Mouse (Mus musculus): Measurements from ENCODE around the gene Phf14. TPM values are rescaled to one million over a fixed set of nuclear protein-coding genes. Genes with fewer than 3 reads are reported as not detected.

The Phf14 gene
- total and polyA plus RNA-seq, 3 experiments = 25.7 to 58.7 (median 29.6) TPM

- no peak overlapping the region for H3K9ac ChIP-seq (ENCODE audit: control insufficient read depth, low read depth, low read length, poor library complexity, severe bottlenecking)
- no peaks in the 10 kb centered on the region for H3K9me3 ChIP-seq (replicated peaks; ENCODE audit: insufficient read depth, low read length)
- H3K27ac ChIP-seq (ENCODE audit: control insufficient read depth, low read depth, low read length) = no peak overlapping the region
- H3K79me2 ChIP-seq (ENCODE audit: control insufficient read depth, insufficient read depth, low read length, poor library complexity) = no peaks in the 10 kb centered on the region
- no peak overlapping the region for H3K4me3 ChIP-seq (ENCODE audit: control insufficient read depth in 1 of 2, insufficient read depth in 1 of 2, low read depth in 2 of 2, low read length in 2 of 2)
- TF ChIP-seq MXI1 (IDR thresholded peaks at IDR 0.05; ENCODE audit: low read depth, low read length) (no peak), ZC3H11A (IDR thresholded peaks at IDR 0.05; ENCODE audit: low read depth, low read length) (no peak), NRF1 (IDR thresholded peaks at IDR 0.05; ENCODE audit: insufficient read depth, low read depth, low read length, poor library complexity, severe bottlenecking) (no peak), SMC3 (IDR thresholded peaks at IDR 0.05; ENCODE audit: low read depth, low read length) (no peak)
- H3K27me3 ChIP-seq (ENCODE audit: control insufficient read depth in 1 of 2, insufficient read depth in 2 of 2, low read length in 2 of 2) = no peaks in the 10 kb centered on the region
- H3K4me1 ChIP-seq (ENCODE audit: control insufficient read depth in 1 of 2, insufficient read depth in 2 of 2, low read length in 2 of 2) = no peaks in the 10 kb centered on the region; a peak in 1 of 4 replicates
- peak; percentile 30 for DNase-seq (ENCODE audit: low read depth, low spot score)
- no peaks in the 10 kb centered on the region; a peak in 1 of 4 replicates for H3K36me3 ChIP-seq (ENCODE audit: control insufficient read depth in 1 of 2, insufficient read depth in 2 of 2, low read length in 2 of 2)
Measured at GRCm38 (mm10) chr6:12038268-12038667, 130.7 kb downstream of the Phf14 start.

DNA sequence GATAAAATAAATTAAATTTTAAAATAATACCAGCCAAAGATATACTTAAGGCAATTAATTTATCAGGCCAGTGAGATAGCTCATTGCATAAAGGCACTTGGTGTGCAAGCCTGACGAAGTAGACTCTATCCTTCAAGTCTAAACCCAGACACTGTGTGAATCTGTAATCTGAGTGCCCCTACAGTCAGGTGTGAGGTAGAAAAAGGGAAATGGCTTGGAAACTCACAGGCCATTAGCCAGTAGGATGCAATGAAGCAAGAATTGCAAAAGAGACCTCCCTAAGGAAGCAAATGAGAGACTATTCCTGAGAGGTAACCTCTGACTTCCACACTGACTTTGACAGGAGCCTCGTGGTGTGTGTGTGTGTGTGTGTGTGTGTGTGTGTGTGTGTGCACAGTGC is 145.3 kb downstream of the Phf14 start:
- Histone ChIP-seq H3K36me3 (ENCODE audit: control insufficient read depth in 1 of 2, insufficient read depth in 2 of 2, low read length in 2 of 2) (no peaks in the 10 kb centered on the region; a peak in 1 of 4 replicates), H3K9ac (ENCODE audit: control insufficient read depth, low read depth, low read length, poor library complexity, severe bottlenecking) (no peak overlapping the region), H3K4me3 (ENCODE audit: control insufficient read depth in 1 of 2, insufficient read depth in 1 of 2, low read depth in 2 of 2, low read length in 2 of 2) (no peak overlapping the region), H3K79me2 (ENCODE audit: control insufficient read depth, insufficient read depth, low read length, poor library complexity) (no peaks in the 10 kb centered on the region), H3K9me3 (replicated peaks; ENCODE audit: insufficient read depth, low read length) (no peaks in the 10 kb centered on the region), H3K27me3 (ENCODE audit: control insufficient read depth in 1 of 2, insufficient read depth in 2 of 2, low read length in 2 of 2) (no peaks in the 10 kb centered on the region), H3K4me1 (ENCODE audit: control insufficient read depth in 1 of 2, insufficient read depth in 2 of 2, low read length in 2 of 2) (no peaks in the 10 kb centered on the region), H3K27ac (ENCODE audit: control insufficient read depth, low read depth, low read length) (no peak overlapping the region)
- TF ChIP-seq SIN3A (IDR thresholded peaks at IDR 0.05; ENCODE audit: low read length) (no peak), NELFE (IDR thresholded peaks at IDR 0.05; ENCODE audit: low read depth, low read length) (no peak), RCOR1 (IDR thresholded peaks at IDR 0.05; ENCODE audit: low read depth, low read length) (no peak), USF2 (IDR thresholded peaks at IDR 0.05; ENCODE audit: borderline replicate concordance in 1 of 2, insufficient read depth in 1 of 2, low read depth in 1 of 2, low read length in 2 of 2) (no peak), POLR2AphosphoS5 (IDR thresholded peaks at IDR 0.05; ENCODE audit: borderline replicate concordance, low read depth, low read length) (no peak), E2F4 (IDR thresholded peaks at IDR 0.05; ENCODE audit: borderline replicate concordance, low read depth, low read length) (no peak), MYC (IDR thresholded peaks at IDR 0.05; ENCODE audit: low read depth, low read length) (no peak), SMC3 (IDR thresholded peaks at IDR 0.05; ENCODE audit: low read depth, low read length) (no peak), CHD2 (IDR thresholded peaks at IDR 0.05; ENCODE audit: low read length) (no peak), BHLHE40 (IDR thresholded peaks at IDR 0.05; ENCODE audit: borderline replicate concordance, low read depth, low read length) (no peak)
- no peak for DNase-seq (ENCODE audit: low read depth, low spot score)

DNA sequence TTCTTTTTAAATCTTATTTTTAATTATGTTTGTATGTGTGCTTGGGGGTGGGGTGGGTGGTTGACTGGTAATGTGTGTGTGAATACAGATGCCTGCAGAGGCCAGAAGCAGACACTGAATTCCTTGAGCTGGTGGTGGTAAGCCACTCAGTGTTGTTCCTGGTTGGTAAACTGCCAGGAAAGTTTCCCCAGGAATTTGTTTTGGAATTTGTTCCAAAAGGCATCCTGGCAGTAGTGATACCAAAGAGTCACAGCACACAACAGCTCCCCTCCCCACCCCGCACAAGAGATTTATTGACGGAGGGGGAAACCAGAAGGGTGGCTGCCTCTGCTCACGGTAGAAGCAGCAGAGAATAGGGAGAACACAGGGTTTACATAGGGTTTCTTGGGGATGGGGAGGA is 146.5 kb downstream of the Phf14 start:
- H3K4me1 ChIP-seq (ENCODE audit: control insufficient read depth in 1 of 2, insufficient read depth in 2 of 2, low read length in 2 of 2) = no peaks in the 10 kb centered on the region
- no peaks in the 10 kb centered on the region for H3K36me3 ChIP-seq (ENCODE audit: control insufficient read depth in 1 of 2, insufficient read depth in 2 of 2, low read length in 2 of 2)
- H3K27me3 ChIP-seq (ENCODE audit: control insufficient read depth in 1 of 2, insufficient read depth in 2 of 2, low read length in 2 of 2) = no peaks in the 10 kb centered on the region
- H3K9me3 ChIP-seq (replicated peaks; ENCODE audit: insufficient read depth, low read length) = no peaks in the 10 kb centered on the region
- H3K9ac ChIP-seq (ENCODE audit: control insufficient read depth, low read depth, low read length, poor library complexity, severe bottlenecking) = no peak overlapping the region
- no peaks in the 10 kb centered on the region for H3K79me2 ChIP-seq (ENCODE audit: control insufficient read depth, insufficient read depth, low read length, poor library complexity)
- no peak overlapping the region for H3K27ac ChIP-seq (ENCODE audit: control insufficient read depth, low read depth, low read length)
- TF ChIP-seq E2F4 (IDR thresholded peaks at IDR 0.05; ENCODE audit: borderline replicate concordance, low read depth, low read length) (no peak), MXI1 (IDR thresholded peaks at IDR 0.05; ENCODE audit: low read depth, low read length) (no peak), POLR2A (IDR thresholded peaks at IDR 0.05; ENCODE audit: control insufficient read depth in 1 of 2, insufficient read depth in 1 of 2, low read depth in 1 of 2, low read length in 2 of 2, poor library complexity in 1 of 2) (no peak), HCFC1 (IDR thresholded peaks at IDR 0.05; ENCODE audit: low read depth, low read length) (no peak), BHLHE40 (IDR thresholded peaks at IDR 0.05; ENCODE audit: borderline replicate concordance, low read depth, low read length) (no peak), ZC3H11A (IDR thresholded peaks at IDR 0.05; ENCODE audit: low read depth, low read length) (no peak), CTCF (IDR thresholded peaks at IDR 0.05 in 2 of 3, conservative IDR thresholded peaks at IDR 0.05 in 1 of 3; ENCODE audit: control insufficient read depth in 1 of 3, insufficient read depth in 1 of 3, low read depth in 2 of 3, low read length in 3 of 3, poor library complexity in 1 of 3, severe bottlenecking in 1 of 3) (no peak), ETS1 (IDR thresholded peaks at IDR 0.05; ENCODE audit: low read depth, low read length) (no peak), RAD21 (IDR thresholded peaks at IDR 0.05; ENCODE audit: low read depth, low read length) (no peak)
- H3K4me3 ChIP-seq (ENCODE audit: control insufficient read depth in 1 of 2, insufficient read depth in 1 of 2, low read depth in 2 of 2, low read length in 2 of 2) = no peak overlapping the region
- DNase-seq (ENCODE audit: low read depth, low spot score) = no peak
